Mouse (Mus musculus) brain, embryonic 14.5 days (tissue): Measurements from ENCODE around the gene 4833439L19Rik.

Experiments used
- CTCF ChIP-seq: fragments of 200-500 bp; IDR thresholded peaks from 2 replicates; pipeline ENCODE4 v1.5.1; 2012; ENCODE audit warnings: inconsistent platforms, mild to moderate bottlenecking, moderate library complexity, borderline replicate concordance; ENCODE audit not compliant: insufficient read depth, insufficient read length; ENCODE audit errors: extremely low read depth
- POLR2A ChIP-seq: fragments of 200-500 bp; IDR thresholded peaks from 2 replicates; pipeline ENCODE4 v1.6.1; 2012; ENCODE audit warnings: mild to moderate bottlenecking, inconsistent platforms, borderline replicate concordance; ENCODE audit not compliant: poor library complexity, insufficient read depth, insufficient read length, severe bottlenecking; ENCODE audit errors: extremely low read depth

- TF ChIP-seq CTCF (no peak), POLR2A (no peak)
Observed at GRCm38 (mm10) chr13:54571637-54572036, 6.4 kb upstream of the 4833439L19Rik start.
